Mouse (Mus musculus): Measurements from ENCODE around the gene Fstl4. TPM values are rescaled to one million over a fixed set of nuclear protein-coding genes. Genes with fewer than 3 reads are reported as not detected.

Gene Fstl4
- total and polyA plus RNA-seq, 3 experiments: 1.5 to 4.0 (median 3.0) TPM

DNA sequence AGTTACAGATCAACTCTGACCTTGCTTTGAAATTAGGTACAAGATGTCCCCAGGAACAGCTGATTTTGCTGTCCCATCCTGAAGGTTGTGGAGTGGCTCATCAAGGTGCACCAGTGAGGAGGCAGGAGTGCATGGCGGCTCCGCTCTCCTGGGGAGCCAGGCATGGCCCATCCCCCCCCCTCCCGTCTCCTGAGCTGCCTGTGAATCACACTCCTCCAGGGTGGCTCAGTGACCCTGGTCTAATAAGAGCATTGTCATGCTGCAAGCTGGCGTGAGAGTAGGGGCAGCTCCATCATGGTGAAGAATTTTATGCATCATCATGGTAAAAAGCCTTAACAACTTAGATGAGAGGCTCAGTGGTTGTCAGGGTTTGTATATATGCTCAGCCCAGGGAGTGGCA, 11.2 kb upstream of the Fstl4 start:
- Histone ChIP-seq H3K9ac (ENCODE audit: low read depth, low read length) (no peak overlapping the region), H3K79me2 (replicated peaks; ENCODE audit: control insufficient read depth, insufficient read depth, low read length) (no peaks in the 10 kb centered on the region), H3K36me3 (ENCODE audit: control insufficient read depth, insufficient read depth, low read length) (no peaks in the 10 kb centered on the region), H3K4me1 (ENCODE audit: control insufficient read depth, insufficient read depth, low read length) (no peaks in the 10 kb centered on the region), H3K27me3 (ENCODE audit: control insufficient read depth, insufficient read depth, low read length) (no peaks in the 10 kb centered on the region), H3K27ac (no peak overlapping the region), H3K4me3 (no peak overlapping the region)
- 61% methylated on average over 4 of the region's 4 CpGs for WGBS
- TF ChIP-seq POLR2A (IDR thresholded peaks at IDR 0.05; ENCODE audit: insufficient read depth, low read depth, low read length) (no peak), CTCF (IDR thresholded peaks at IDR 0.05) (no peak), EP300 (IDR thresholded peaks at IDR 0.05; ENCODE audit: insufficient read depth, low read depth, low read length) (no peak)
- no peak for DNase-seq
- intact Hi-C loops (cut with DNase I): no loop called here

- Histone ChIP-seq H3K27ac (no peak overlapping the region), H3K27me3 (ENCODE audit: control insufficient read depth, insufficient read depth, low read length) (peaks cover 2% of the 10 kb centered on the region; the same call in 1 of the 2 replicates), H3K4me1 (ENCODE audit: control insufficient read depth, insufficient read depth, low read length) (no peaks in the 10 kb centered on the region), H3K79me2 (replicated peaks; ENCODE audit: control insufficient read depth, insufficient read depth, low read length) (no peaks in the 10 kb centered on the region), H3K36me3 (ENCODE audit: control insufficient read depth, insufficient read depth, low read length) (no peaks in the 10 kb centered on the region), H3K9ac (ENCODE audit: low read depth, low read length) (no peak overlapping the region), H3K4me3 (no peak overlapping the region)
- DNase-seq: no peak
- 58% methylated on average over 1 of the region's 1 CpGs for WGBS
- no peak for TF ChIP-seq POLR2A (IDR thresholded peaks at IDR 0.05; ENCODE audit: insufficient read depth, low read depth, low read length)
- TF ChIP-seq EP300 (IDR thresholded peaks at IDR 0.05; ENCODE audit: insufficient read depth, low read depth, low read length): no peak
- peak; percentile 46 for TF ChIP-seq CTCF (IDR thresholded peaks at IDR 0.05)
- intact Hi-C loops (cut with DNase I): loop anchor here (10.0 kb wide), 2 partner anchors 337 to 493 kb away; no protein-coding TSS in a partner anchor
These were observed 2.6 kb upstream of the Fstl4 start for GRCm38 (mm10) chr11:52761800-52762199.

- Histone ChIP-seq H3K9ac (ENCODE audit: low read depth, low read length) (peak overlapping the region; percentile 37), H3K4me3 (peak overlapping the region; percentile 44), H3K27me3 (ENCODE audit: control insufficient read depth, insufficient read depth, low read length) (peaks cover 2% of the 10 kb centered on the region; the same call in 1 of the 2 replicates), H3K27ac (no peak overlapping the region), H3K79me2 (replicated peaks; ENCODE audit: control insufficient read depth, insufficient read depth, low read length) (no peaks in the 10 kb centered on the region), H3K36me3 (ENCODE audit: control insufficient read depth, insufficient read depth, low read length) (no peaks in the 10 kb centered on the region), H3K4me1 (ENCODE audit: control insufficient read depth, insufficient read depth, low read length) (no peaks in the 10 kb centered on the region)
- WGBS: 1% methylated on average over 53 of the region's 53 CpGs
- peak in 1 of 2 experiments; percentile 23 for DNase-seq
- intact Hi-C loops (cut with DNase I): loop anchor here (5.0 to 10.0 kb wide), 4 partner anchors 243 to 490 kb away; no protein-coding TSS in a partner anchor
- no peak for TF ChIP-seq EP300 (IDR thresholded peaks at IDR 0.05; ENCODE audit: insufficient read depth, low read depth, low read length)
These were observed 652 bp downstream of the Fstl4 start for GRCm38 (mm10) chr11:52764894-52765677.

GRCm38 (mm10) chr11:52765678-52766254, 1.3 kb downstream of the Fstl4 start:
- TF ChIP-seq POLR2A (IDR thresholded peaks at IDR 0.05; ENCODE audit: insufficient read depth, low read depth, low read length): no peak
- peak; percentile 66 for TF ChIP-seq CTCF (IDR thresholded peaks at IDR 0.05)
- Histone ChIP-seq H3K79me2 (replicated peaks; ENCODE audit: control insufficient read depth, insufficient read depth, low read length) (no peaks in the 10 kb centered on the region), H3K27me3 (ENCODE audit: control insufficient read depth, insufficient read depth, low read length) (peaks cover 2% of the 10 kb centered on the region; the same call in 1 of the 2 replicates), H3K4me3 (no peak overlapping the region; the same call in 1 of the 2 replicates), H3K9ac (ENCODE audit: low read depth, low read length) (no peak overlapping the region), H3K27ac (no peak overlapping the region), H3K36me3 (ENCODE audit: control insufficient read depth, insufficient read depth, low read length) (no peaks in the 10 kb centered on the region), H3K4me1 (ENCODE audit: control insufficient read depth, insufficient read depth, low read length) (no peaks in the 10 kb centered on the region)
- intact Hi-C loops (cut with DNase I): loop anchor here (2.0 to 10.0 kb wide), 5 partner anchors 243 to 489 kb away; no protein-coding TSS in a partner anchor
- DNase-seq: peak; percentile 7 to 21
- 2% methylated on average over 21 of the region's 21 CpGs for WGBS

DNA sequence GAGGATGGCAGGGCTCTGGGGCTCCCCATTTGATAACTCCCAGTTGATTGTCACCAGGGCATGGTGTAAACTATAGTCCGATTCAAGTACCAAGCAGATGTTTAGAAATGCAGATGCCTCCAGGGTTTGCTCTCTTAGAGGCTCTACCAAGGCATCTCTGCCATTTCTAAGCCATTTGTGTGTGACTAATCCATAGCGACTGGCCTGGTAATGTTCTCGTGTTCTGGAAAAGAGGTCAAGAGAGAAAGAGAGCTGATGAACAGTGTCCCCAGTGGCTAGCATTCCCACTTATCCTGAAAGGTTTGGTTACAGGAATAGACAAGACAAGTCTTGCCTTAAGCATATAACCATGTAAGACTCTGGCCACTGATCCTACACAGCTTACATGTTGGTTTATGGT, 3.5 kb downstream of the Fstl4 start:
- Histone ChIP-seq H3K27ac (no peak overlapping the region), H3K36me3 (ENCODE audit: control insufficient read depth, insufficient read depth, low read length) (no peaks in the 10 kb centered on the region), H3K27me3 (ENCODE audit: control insufficient read depth, insufficient read depth, low read length) (peaks cover 2% of the 10 kb centered on the region; the same call in 1 of the 2 replicates), H3K4me1 (ENCODE audit: control insufficient read depth, insufficient read depth, low read length) (no peaks in the 10 kb centered on the region), H3K4me3 (no peak overlapping the region), H3K9ac (ENCODE audit: low read depth, low read length) (no peak overlapping the region), H3K79me2 (replicated peaks; ENCODE audit: control insufficient read depth, insufficient read depth, low read length) (no peaks in the 10 kb centered on the region)
- 77% methylated on average over 3 of the region's 3 CpGs for WGBS
- intact Hi-C loops (cut with DNase I): loop anchor here (2.0 to 10.0 kb wide), 5 partner anchors 246 to 487 kb away; no protein-coding TSS in a partner anchor
- no peak for DNase-seq
- TF ChIP-seq POLR2A (IDR thresholded peaks at IDR 0.05; ENCODE audit: insufficient read depth, low read depth, low read length): no peak
- no peak for TF ChIP-seq CTCF (IDR thresholded peaks at IDR 0.05)
- TF ChIP-seq EP300 (IDR thresholded peaks at IDR 0.05; ENCODE audit: insufficient read depth, low read depth, low read length): no peak

DNA sequence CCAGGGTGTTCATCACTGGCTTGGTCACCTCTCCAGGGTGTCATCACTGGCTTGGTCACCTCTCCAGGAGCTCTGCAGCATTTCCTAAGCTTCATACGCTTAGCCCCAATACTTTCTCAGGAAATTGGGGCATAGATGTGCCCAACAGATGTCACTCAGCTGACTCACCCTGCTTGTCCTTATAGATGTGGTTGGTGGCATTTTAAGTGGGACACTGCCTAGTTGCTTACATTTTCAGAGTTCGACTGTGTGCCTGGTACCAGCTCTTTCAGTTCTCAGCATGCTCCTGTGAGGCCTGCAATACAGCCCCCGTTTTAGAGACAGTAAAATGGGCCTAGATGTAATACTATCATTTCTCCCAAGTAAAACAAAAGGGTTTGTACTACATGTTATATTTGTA, 8.6 kb downstream of the Fstl4 start:
- Histone ChIP-seq H3K4me3 (no peak overlapping the region), H3K79me2 (replicated peaks; ENCODE audit: control insufficient read depth, insufficient read depth, low read length) (no peaks in the 10 kb centered on the region), H3K4me1 (ENCODE audit: control insufficient read depth, insufficient read depth, low read length) (no peaks in the 10 kb centered on the region), H3K27ac (no peak overlapping the region), H3K36me3 (ENCODE audit: control insufficient read depth, insufficient read depth, low read length) (no peaks in the 10 kb centered on the region), H3K9ac (ENCODE audit: low read depth, low read length) (no peak overlapping the region), H3K27me3 (ENCODE audit: control insufficient read depth, insufficient read depth, low read length) (no peaks in the 10 kb centered on the region)
- 61% methylated on average over 3 of the region's 3 CpGs for whole genome bisulfite sequencing
- no peak for DNase-seq
- intact Hi-C loops (cut with DNase I): no loop called here
- TF ChIP-seq CTCF (IDR thresholded peaks at IDR 0.05) (no peak), EP300 (IDR thresholded peaks at IDR 0.05; ENCODE audit: insufficient read depth, low read depth, low read length) (no peak), POLR2A (IDR thresholded peaks at IDR 0.05; ENCODE audit: insufficient read depth, low read depth, low read length) (no peak)
